In genomic region chr7:138326760-138327159, GRCm38 (mm10) we compare ENCODE assay signal across 30 mouse cellular contexts.
A peak's percentile ranks its signal among the peaks of the same experiment; 100 is the strongest.
DNase-seq lines count a peak whose midpoint lies in the region; ATAC-seq and TF ChIP-seq lines count a peak whose summit lies in the region.
"Had no signal": no experiment of that assay in that cellular context is flagged by ENCODE, and none has a peak within 500 bp of the region (broad histone marks: within the 10 kb centered on the region; RNA-seq: fewer than 3 reads in every experiment).

No protein-coding gene starts in this region.

- no peak for ATAC-seq in embryonic facial prominence, embryonic 14.5 days (ENCODE audit: low read depth)
- 0 out of 2 replicates have a peak, but pooled peaks have one; percentile 32 for ATAC-seq in hindbrain, embryonic 12.5 days (ENCODE audit: low FRiP score)
- no peak for ATAC-seq in hindbrain, postnatal 0 days
- ATAC-seq in Patski, result peak; percentile 36
- ATAC-seq in neural tube, embryonic 11.5 days (ENCODE audit: insufficient read depth, low FRiP score, low TSS enrichment), result no peak
- ATAC-seq: intestine, postnatal 0 days had no signal

- WGBS in embryonic facial prominence, embryonic 14.5 days, result 50% methylated on average over 3 of the region's 3 CpGs
- 71% methylated on average over 3 of the region's 3 CpGs for WGBS in embryonic facial prominence, embryonic 10.5 days
- 20% methylated on average over 3 of the region's 3 CpGs for WGBS in hindbrain, embryonic 12.5 days
- 29% methylated on average over 3 of the region's 3 CpGs for WGBS in hindbrain, postnatal 0 days
- 9% methylated on average over 3 of the region's 3 CpGs for WGBS in neural tube, embryonic 11.5 days

- H3K4me2 ChIP-seq in embryonic facial prominence, embryonic 14.5 days (ENCODE audit: low read depth, low read length), result no peak overlapping the region
- H3K4me2 ChIP-seq in hindbrain, embryonic 12.5 days (replicated peaks), result no peak overlapping the region
- no peak overlapping the region for H3K4me2 ChIP-seq in hindbrain, postnatal 0 days (ENCODE audit: low read depth, low read length)
- no peak overlapping the region for H3K4me2 ChIP-seq in neural tube, embryonic 11.5 days (ENCODE audit: low read depth)
- H3K4me2 ChIP-seq: embryonic facial prominence, embryonic 13.5 days; heart, embryonic 15.5 days; limb, embryonic 15.5 days; liver, embryonic 13.5 days had no signal

- H3K4me1 ChIP-seq in embryonic facial prominence, embryonic 14.5 days (ENCODE audit: control insufficient read depth, insufficient read depth, low read length), result 0 out of 2 replicates have a peak, but pooled peaks cover 3% of the 10 kb centered on the region
- peaks cover 14% of the 10 kb centered on the region for H3K4me1 ChIP-seq in embryonic facial prominence, embryonic 10.5 days
- peaks cover 20% of the 10 kb centered on the region for H3K4me1 ChIP-seq in hindbrain, embryonic 12.5 days
- no peaks in the 10 kb centered on the region; the same call in 1 of the 2 replicates for H3K4me1 ChIP-seq in hindbrain, postnatal 0 days (ENCODE audit: insufficient read depth, low read length)
- H3K4me1 ChIP-seq in neural tube, embryonic 11.5 days (ENCODE audit: control insufficient read depth, insufficient read depth, low read length), result peaks cover 9% of the 10 kb centered on the region
- H3K4me1 ChIP-seq: embryonic facial prominence, embryonic 13.5 days; heart, embryonic 10.5 days; heart, embryonic 15.5 days; limb, embryonic 10.5 days; limb, embryonic 15.5 days; liver, embryonic 13.5 days had no signal

- no peaks in the 10 kb centered on the region for H3K36me3 ChIP-seq in embryonic facial prominence, embryonic 14.5 days (ENCODE audit: control insufficient read depth, insufficient read depth, low read length)
- H3K36me3 ChIP-seq in embryonic facial prominence, embryonic 10.5 days (replicated peaks), result no peaks in the 10 kb centered on the region
- no peaks in the 10 kb centered on the region for H3K36me3 ChIP-seq in hindbrain, embryonic 12.5 days
- no peaks in the 10 kb centered on the region for H3K36me3 ChIP-seq in hindbrain, postnatal 0 days (ENCODE audit: insufficient read depth, low read length)
- no peaks in the 10 kb centered on the region for H3K36me3 ChIP-seq in neural tube, embryonic 11.5 days (ENCODE audit: control insufficient read depth, insufficient read depth, low read length)
- H3K36me3 ChIP-seq: embryonic facial prominence, embryonic 13.5 days; heart, embryonic 10.5 days; heart, embryonic 15.5 days; limb, embryonic 10.5 days; limb, embryonic 15.5 days; liver, embryonic 13.5 days had no signal

- CTCF ChIA-PET in Patski (lab: Charles Lee), result no interaction called here

- no peaks in the 10 kb centered on the region for H3K27me3 ChIP-seq in embryonic facial prominence, embryonic 14.5 days (replicated peaks; ENCODE audit: control insufficient read depth, insufficient read depth, low read length)
- no peaks in the 10 kb centered on the region for H3K27me3 ChIP-seq in embryonic facial prominence, embryonic 10.5 days (replicated peaks; ENCODE audit: low read depth, poor library complexity, severe bottlenecking)
- no peaks in the 10 kb centered on the region for H3K27me3 ChIP-seq in hindbrain, embryonic 12.5 days
- no peaks in the 10 kb centered on the region for H3K27me3 ChIP-seq in hindbrain, postnatal 0 days (ENCODE audit: insufficient read depth, low read length)
- no peaks in the 10 kb centered on the region for H3K27me3 ChIP-seq in Patski
- no peaks in the 10 kb centered on the region for H3K27me3 ChIP-seq in neural tube, embryonic 11.5 days (ENCODE audit: control insufficient read depth, insufficient read depth, low read length)
- H3K27me3 ChIP-seq: embryonic facial prominence, embryonic 13.5 days; heart, embryonic 15.5 days; limb, embryonic 15.5 days; liver, embryonic 13.5 days had no signal

- no peak overlapping the region for H3K27ac ChIP-seq in embryonic facial prominence, embryonic 14.5 days (replicated peaks; ENCODE audit: low read depth, low read length)
- no peak overlapping the region for H3K27ac ChIP-seq in embryonic facial prominence, embryonic 10.5 days (replicated peaks)
- H3K27ac ChIP-seq in hindbrain, embryonic 12.5 days, result 0 out of 2 replicates have a peak overlapping the region, but pooled peaks have one; percentile 14
- no peak overlapping the region for H3K27ac ChIP-seq in hindbrain, postnatal 0 days
- H3K27ac ChIP-seq in neural tube, embryonic 11.5 days (ENCODE audit: low read depth, low read length), result no peak overlapping the region
- H3K27ac ChIP-seq: embryonic facial prominence, embryonic 13.5 days; heart, embryonic 10.5 days; heart, embryonic 15.5 days; limb, embryonic 10.5 days; limb, embryonic 15.5 days; liver, embryonic 13.5 days; macrophage; stomach, postnatal 0 days had no signal

- no peak overlapping the region for H3K9ac ChIP-seq in embryonic facial prominence, embryonic 14.5 days (ENCODE audit: low read depth, low read length)
- H3K9ac ChIP-seq in hindbrain, embryonic 12.5 days, result no peak overlapping the region
- H3K9ac ChIP-seq in hindbrain, postnatal 0 days (replicated peaks; ENCODE audit: low read length), result no peak overlapping the region
- no peak overlapping the region for H3K9ac ChIP-seq in neural tube, embryonic 11.5 days (ENCODE audit: low read length)
- H3K9ac ChIP-seq: embryonic facial prominence, embryonic 13.5 days; heart, embryonic 15.5 days; limb, embryonic 15.5 days; liver, embryonic 13.5 days had no signal

- no peak for TF ChIP-seq CTCF in hindbrain, postnatal 0 days (IDR thresholded peaks at IDR 0.05; ENCODE audit: low read depth)
- TF ChIP-seq CTCF in Patski (IDR thresholded peaks at IDR 0.05), result no peak

- DNase-seq in embryonic facial prominence, embryonic 14.5 days (ENCODE audit: low spot score), result peak; percentile 22
- DNase-seq in embryonic facial prominence, embryonic 10.5 days (ENCODE audit: low spot score), result no peak
- no peak for DNase-seq in hindbrain, postnatal 0 days (ENCODE audit: low spot score)
- no peak for DNase-seq in Patski (ENCODE audit: low read depth, low spot score)
- DNase-seq in neural tube, embryonic 11.5 days (ENCODE audit: low spot score), result peak; percentile 45
- no peak for DNase-seq in lung, adult 18-20 months
- DNase-seq: adrenal gland, postnatal 25 days; cerebellum, adult 18-20 months; cerebellum, postnatal 10 days; gastrocnemius, postnatal 14 days; heart, postnatal 36 days; kidney, adult 9 months; kidney, postnatal 10 days; layer of hippocampus, postnatal 36 days; liver, embryonic 13.5 days; lung, adult 2 months; lung, postnatal 10 days; right cerebral cortex, adult 18-20 months; thymus, adult 18-20 months; thymus, postnatal 25 days had no signal

- no peaks in the 10 kb centered on the region for H3K9me3 ChIP-seq in embryonic facial prominence, embryonic 14.5 days (ENCODE audit: control insufficient read depth, low read length)
- no peaks in the 10 kb centered on the region for H3K9me3 ChIP-seq in embryonic facial prominence, embryonic 10.5 days
- no peaks in the 10 kb centered on the region for H3K9me3 ChIP-seq in hindbrain, embryonic 12.5 days (replicated peaks)
- no peaks in the 10 kb centered on the region for H3K9me3 ChIP-seq in hindbrain, postnatal 0 days (ENCODE audit: low read length)
- H3K9me3 ChIP-seq in neural tube, embryonic 11.5 days (ENCODE audit: control insufficient read depth, low read length), result no peaks in the 10 kb centered on the region
- H3K9me3 ChIP-seq: embryonic facial prominence, embryonic 13.5 days; heart, embryonic 10.5 days; heart, embryonic 15.5 days; limb, embryonic 10.5 days; limb, embryonic 15.5 days; liver, embryonic 13.5 days had no signal

- no peak overlapping the region for H3K4me3 ChIP-seq in embryonic facial prominence, embryonic 14.5 days (ENCODE audit: low read depth, low read length)
- no peak overlapping the region for H3K4me3 ChIP-seq in embryonic facial prominence, embryonic 10.5 days
- H3K4me3 ChIP-seq in hindbrain, embryonic 12.5 days, result no peak overlapping the region
- no peak overlapping the region for H3K4me3 ChIP-seq in hindbrain, postnatal 0 days (ENCODE audit: low read length)
- no peak overlapping the region for H3K4me3 ChIP-seq in neural tube, embryonic 11.5 days (ENCODE audit: low read depth, low read length)
- H3K4me3 ChIP-seq: embryonic facial prominence, embryonic 13.5 days; erythroblast, embryonic 14.5 days; heart, embryonic 10.5 days; heart, embryonic 15.5 days; limb, embryonic 10.5 days; limb, embryonic 15.5 days; liver, embryonic 13.5 days had no signal

- in situ Hi-C loops in Patski (cut with MboI; ENCODE audit: low pct_unique_long_range_greater_than_20kb), result no loop called here

- POLR2A ChIA-PET in Patski (lab: Charles Lee), result no interaction called here

Comparison
In these comparisons a context has a peak if more than half of its experiments do, and no peak if none do; other contexts are left out.
1. ATAC-seq: peak in hindbrain, embryonic 12.5 days (single experiment) and Patski (single experiment); none in embryonic facial prominence, embryonic 14.5 days (single experiment), hindbrain, postnatal 0 days (single experiment) and neural tube, embryonic 11.5 days (single experiment).
2. DNase-seq: peak in embryonic facial prominence, embryonic 14.5 days (single experiment) and neural tube, embryonic 11.5 days (single experiment); none in embryonic facial prominence, embryonic 10.5 days (single experiment), hindbrain, postnatal 0 days (single experiment), Patski (single experiment) and lung, adult 18-20 months (0 of 2).